ENCODE assay signal across 9 mouse cellular contexts in genomic region chr1:124045761-124046300, GRCm38 (mm10). TPM values are rescaled to one million over a fixed set of nuclear protein-coding genes. Genes with fewer than 3 reads are reported as not detected.
A peak's percentile ranks its signal among the peaks of the same experiment; 100 is the strongest.
DNase-seq lines count a peak whose midpoint lies in the region; ATAC-seq lines count a peak whose summit lies in the region.
"Had no signal": no experiment of that assay in that cellular context is flagged by ENCODE, and none has a peak within 500 bp of the region (broad histone marks: within the 10 kb centered on the region; RNA-seq: fewer than 3 reads in every experiment).

No protein-coding gene starts in this region.

- H3K27ac ChIP-seq in heart, embryonic 15.5 days = no peak overlapping the region

- 0 out of 2 replicates have a peak, but pooled peaks have one; percentile 22 for ATAC-seq in heart, embryonic 15.5 days (replicated peaks; ENCODE audit: insufficient number of reproducible peaks, insufficient read depth, low FRiP score, low read depth)

- H3K36me3 ChIP-seq in heart, embryonic 15.5 days = no peaks in the 10 kb centered on the region

- H3K4me3 ChIP-seq in heart, embryonic 15.5 days = peak overlapping the region; percentile 50

- H3K4me2 ChIP-seq in heart, embryonic 15.5 days = peak overlapping the region; percentile 78

- peaks cover 49% of the 10 kb centered on the region for H3K27me3 ChIP-seq in heart, embryonic 15.5 days

- 1% methylated on average over 44 of the region's 44 CpGs for WGBS in heart, embryonic 15.5 days

- peaks cover 10% of the 10 kb centered on the region for H3K4me1 ChIP-seq in heart, embryonic 15.5 days (replicated peaks)

- no peak for DNase-seq in heart, adult 9 months (ENCODE audit: low spot score in 2 of 2)
- peak; percentile 75 for DNase-seq in cerebellum, adult 9-11 months
- peak; percentile 46 to 51 for DNase-seq in frontal cortex, postnatal 14 days (ENCODE audit: low spot score in 2 of 2)
- DNase-seq in left cerebral cortex, adult 8-10 months (ENCODE audit: low spot score in 2 of 2) = peak; percentile 40 to 69
- DNase-seq in neural tube, embryonic 10.5 days (ENCODE audit: extremely low spot score, low spot score) = peak; percentile 57
- no peak for DNase-seq in spleen, postnatal 10 days (ENCODE audit: low spot score in 2 of 2)
- DNase-seq in thymus, postnatal 0 days (ENCODE audit: low spot score) = no peak

- no peak overlapping the region; the same call in 1 of the 2 replicates for H3K9ac ChIP-seq in heart, embryonic 15.5 days

- no peaks in the 10 kb centered on the region for H3K9me3 ChIP-seq in heart, embryonic 15.5 days (replicated peaks)

RNA-seq across cellular contexts. Expression of gene Dpp10, which starts 0.5 kb away (rescaled TPM):
- 0.06 and 0.14 TPM in 2 replicates for polyA plus RNA-seq in heart, embryonic 15.5 days (2015; fragmentation: Nextera tagmentation; extraction: Ambion mirVana)
- 100 to 1,000 TPM; 132 to 171 (median 147) TPM for total RNA-seq in left cerebral cortex, adult 8-10 months (2022)
- 1.6 and 2.9 TPM in 2 replicates for polyA plus RNA-seq in thymus, postnatal 0 days (2015; fragmentation: Nextera tagmentation; extraction: Ambion mirVana)
- total RNA-seq: MEL had no signal

Comparison
In these comparisons a context has a peak if more than half of its experiments do, and no peak if none do; other contexts are left out.
1. DNase-seq: peak in cerebellum, adult 9-11 months (single experiment), frontal cortex, postnatal 14 days (2 of 2), left cerebral cortex, adult 8-10 months (2 of 2) and neural tube, embryonic 10.5 days (single experiment); none in heart, adult 9 months (0 of 2), spleen, postnatal 10 days (0 of 2) and thymus, postnatal 0 days (single experiment).